Mouse (Mus musculus) heart, postnatal 0 days (tissue): ENCODE results near the gene Erbb2.

Experiments used
- CTCF ChIP-seq: IDR thresholded peaks from 2 replicates; pipeline ENCODE4 v1.5.1; 2016; ENCODE audit warnings: antibody characterized with exemption, control low read depth, low read depth
- EP300 ChIP-seq: IDR thresholded peaks from 2 replicates; pipeline ENCODE4 v1.6.1; 2016; ENCODE audit warnings: antibody characterized with exemption, low read depth

- TF ChIP-seq CTCF = no peak
- TF ChIP-seq EP300 = no peak
These were observed 6.0 kb downstream of the Erbb2 start for GRCm38 (mm10) chr11:98418273-98418672.
